Mouse (Mus musculus) midbrain, embryonic 16.5 days (tissue): ENCODE measurements around the gene Kalrn. TPM values are rescaled to one million over a fixed set of nuclear protein-coding genes. Genes with fewer than 3 reads are reported as not detected.
A peak's percentile ranks its signal among the peaks of the same experiment; 100 is the strongest.

ENCODE experiments used
- ATAC-seq: fragments of 200-750 bp; cut with Nextera tagmentation; 2 replicates; pipeline ENCODE4 v1.8.0; 2017; ENCODE audit warnings: moderate TSS enrichment
- H3K27ac ChIP-seq: fragments of 300-500 bp; sonication (generic); 2 replicates; pipeline ENCODE4 v1.5.1; 2014; ENCODE audit warnings: mild to moderate bottlenecking, low read length, mixed read lengths
- H3K27me3 ChIP-seq: fragments of 300-500 bp; sonication (generic); 2 replicates; pipeline ENCODE4 v1.6.1; 2014; ENCODE audit warnings: low read depth, low read length, mixed read lengths; ENCODE audit not compliant: control insufficient read depth, insufficient read depth
- H3K36me3 ChIP-seq: fragments of 300-500 bp; sonication (generic); 2 replicates; pipeline ENCODE4 v1.6.1; 2014; ENCODE audit warnings: mild to moderate bottlenecking, low read length, moderate library complexity, mixed read lengths; ENCODE audit not compliant: control insufficient read depth, insufficient read depth
- H3K4me1 ChIP-seq: fragments of 300-500 bp; sonication (generic); 2 replicates; pipeline ENCODE4 v1.6.1; 2014; ENCODE audit warnings: mild to moderate bottlenecking, low read length, mixed read lengths; ENCODE audit not compliant: control insufficient read depth, insufficient read depth
- H3K4me2 ChIP-seq: fragments of 300-500 bp; sonication (generic); 2 replicates; pipeline ENCODE4 v1.6.1; 2014; ENCODE audit warnings: mild to moderate bottlenecking, low read length, mixed read lengths
- H3K4me3 ChIP-seq: fragments of 300-500 bp; sonication (generic); 2 replicates; pipeline ENCODE4 v1.5.1; 2014; ENCODE audit warnings: low read depth, mild to moderate bottlenecking, low read length, moderate library complexity, mixed read lengths
- H3K9ac ChIP-seq: fragments of 300-500 bp; sonication (generic); 2 replicates; pipeline ENCODE4 v1.6.1; 2014; ENCODE audit warnings: low read depth, low read length, mixed read lengths
- H3K9me3 ChIP-seq: fragments of 300-500 bp; sonication (generic); replicated peaks from 2 replicates; pipeline ENCODE4 v1.6.1; 2014; ENCODE audit warnings: mild to moderate bottlenecking, low read length, mixed read lengths; ENCODE audit not compliant: control insufficient read depth, poor library complexity, severe bottlenecking
- WGBS: fragments of 180-500 bp; shearing (Covaris S2); extraction: QIAGEN DNeasy Blood & Tissue Kit; methylation state at CpG from one replicate; pipeline ENCODE4 v1.1.7; 2014; 5-methylcytosine and 5-hydroxymethylcytosine counted together
- polyA plus RNA-seq: library from polyadenylated mRNA; unstranded; fragments of >200 nt; fragmentation: Nextera tagmentation; extraction: Ambion mirVana; gene quantifications from 2 replicates; pipeline ENCODE4 v1.2.1, GENCODE M21; 2015

Gene Kalrn
- polyA plus RNA-seq, 1 experiment from 2014 or later = 31.3 TPM

DNA sequence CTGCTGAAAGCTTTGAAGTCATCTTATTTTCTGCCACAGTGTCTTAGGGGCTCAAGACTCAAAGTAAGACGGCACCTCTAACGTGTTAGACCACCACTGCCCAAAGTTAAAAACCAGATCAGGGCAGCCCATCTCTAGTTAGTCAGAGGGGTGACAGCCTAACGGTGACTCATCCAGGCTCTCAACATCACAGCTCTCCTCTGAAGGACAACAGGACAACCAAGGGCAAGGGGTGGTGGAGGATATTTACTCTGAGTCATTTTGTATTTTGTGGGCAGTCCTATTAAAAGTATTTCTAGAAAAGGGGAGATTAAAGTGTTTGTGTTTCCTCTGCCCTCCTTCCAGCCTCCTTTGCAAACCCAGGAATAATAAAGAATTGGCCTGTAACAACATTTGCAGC is 88.4 kb downstream of the Kalrn start:
- no peak for ATAC-seq
- H3K4me3 ChIP-seq = no peak overlapping the region
- no peak overlapping the region for H3K27ac ChIP-seq
- no peak overlapping the region for H3K4me2 ChIP-seq
- 55% methylated on average over 3 of the region's 3 CpGs for WGBS
- H3K9me3 ChIP-seq = no peaks in the 10 kb centered on the region
- no peaks in the 10 kb centered on the region for H3K36me3 ChIP-seq
- peaks cover 9% of the 10 kb centered on the region for H3K4me1 ChIP-seq
- H3K27me3 ChIP-seq = no peaks in the 10 kb centered on the region
- no peak overlapping the region for H3K9ac ChIP-seq

DNA sequence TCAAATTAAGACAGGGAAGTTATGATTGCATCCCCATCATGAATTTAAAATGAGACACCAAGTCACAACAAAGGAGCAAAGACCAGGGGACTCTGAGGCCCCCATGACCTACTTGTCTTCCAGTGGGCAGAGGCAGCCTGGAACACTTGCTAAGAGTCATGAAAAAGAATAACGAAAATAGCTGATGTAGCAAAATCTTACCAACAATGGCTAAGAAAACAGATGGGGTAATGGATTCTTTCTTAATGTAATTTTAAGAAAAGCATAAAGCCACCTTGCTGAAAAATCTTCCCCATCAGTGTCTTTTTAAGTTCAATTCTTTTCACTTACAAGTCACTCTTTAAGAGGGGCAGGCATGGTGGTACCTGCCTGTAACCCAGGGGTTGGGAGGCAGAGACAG is 89.1 kb downstream of the Kalrn start:
- WGBS = 91% methylated on average over 1 of the region's 1 CpGs
- ATAC-seq = no peak

DNA sequence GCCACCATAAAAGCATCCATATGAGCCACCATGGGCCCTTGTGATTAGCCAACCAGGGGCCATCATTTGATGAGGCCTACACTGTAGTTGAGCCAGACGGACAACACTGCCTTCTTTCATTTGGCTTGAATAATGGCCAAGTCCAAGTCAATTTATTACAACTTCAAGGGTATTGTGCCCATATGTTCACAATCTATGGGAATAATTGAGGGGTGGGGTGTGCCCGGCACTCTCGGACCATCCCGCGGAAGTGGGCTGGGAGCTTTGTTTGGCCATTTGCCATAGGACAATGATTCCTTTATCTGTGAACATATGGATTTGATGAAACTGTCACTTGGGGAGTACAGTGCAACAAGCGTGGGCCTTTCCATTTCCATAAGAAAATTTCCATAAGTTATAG is 89.6 kb downstream of the Kalrn start:
- no peaks in the 10 kb centered on the region for H3K9me3 ChIP-seq

More for the DNA sequence above, 89.1 kb downstream of the Kalrn start:
- H3K4me1 ChIP-seq = peaks cover 9% of the 10 kb centered on the region
- no peak overlapping the region for H3K4me2 ChIP-seq
- H3K4me3 ChIP-seq = no peak overlapping the region
- H3K36me3 ChIP-seq = no peaks in the 10 kb centered on the region
- H3K27me3 ChIP-seq = no peaks in the 10 kb centered on the region
- no peak overlapping the region for H3K9ac ChIP-seq
- H3K27ac ChIP-seq = no peak overlapping the region
- H3K9me3 ChIP-seq = no peaks in the 10 kb centered on the region

GRCm38 (mm10) chr16:34474741-34475140 is 98.6 kb downstream of the Kalrn start:
- Histone ChIP-seq H3K27me3 (no peaks in the 10 kb centered on the region), H3K4me3 (no peak overlapping the region), H3K9ac (no peak overlapping the region), H3K9me3 (no peaks in the 10 kb centered on the region), H3K36me3 (no peaks in the 10 kb centered on the region), H3K4me2 (no peak overlapping the region), H3K27ac (no peak overlapping the region), H3K4me1 (peaks cover 58% of the 10 kb centered on the region)
- 65% methylated on average over 4 of the region's 4 CpGs for WGBS
- 0 out of 2 replicates have a peak, but pooled peaks have one; percentile 7 for ATAC-seq

More for the DNA sequence above, 89.6 kb downstream of the Kalrn start:
- H3K36me3 ChIP-seq = no peaks in the 10 kb centered on the region
- H3K4me3 ChIP-seq = no peak overlapping the region
- 71% methylated on average over 6 of the region's 6 CpGs for WGBS
- peaks cover 9% of the 10 kb centered on the region for H3K4me1 ChIP-seq
- H3K4me2 ChIP-seq = no peak overlapping the region
- H3K27me3 ChIP-seq = no peaks in the 10 kb centered on the region
- ATAC-seq = no peak
- no peak overlapping the region for H3K9ac ChIP-seq
- H3K27ac ChIP-seq = no peak overlapping the region

DNA sequence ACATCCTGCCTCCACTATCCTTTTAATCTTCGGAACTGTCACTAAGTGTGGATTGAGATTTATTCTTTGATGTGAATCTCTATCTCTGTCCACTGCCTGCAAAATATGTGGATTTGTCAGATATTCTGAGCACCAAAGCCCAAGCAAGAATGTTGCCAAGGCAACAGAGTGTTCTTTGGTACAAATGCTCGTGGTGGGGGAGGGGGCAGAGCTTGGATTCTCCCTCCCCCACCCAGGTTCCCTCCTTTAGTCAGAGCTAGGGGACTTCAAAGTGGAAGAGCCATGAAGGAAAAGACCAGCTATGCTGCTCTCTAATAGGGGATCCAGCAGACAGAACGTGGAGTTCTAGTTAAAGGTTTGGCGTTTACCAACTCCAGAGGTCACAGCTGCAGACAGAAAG is 99.4 kb downstream of the Kalrn start:
- peak overlapping the region; percentile 27; the same call in 1 of the 2 replicates for H3K4me2 ChIP-seq
- no peak overlapping the region for H3K4me3 ChIP-seq
- H3K9ac ChIP-seq = 0 out of 2 replicates have a peak overlapping the region, but pooled peaks have one; percentile 34
- H3K9me3 ChIP-seq = no peaks in the 10 kb centered on the region
- no peaks in the 10 kb centered on the region for H3K27me3 ChIP-seq
- no peak for ATAC-seq
- H3K4me1 ChIP-seq = peaks cover 66% of the 10 kb centered on the region
- 32% methylated on average over 4 of the region's 4 CpGs for WGBS
- no peaks in the 10 kb centered on the region for H3K36me3 ChIP-seq
- H3K27ac ChIP-seq = peak overlapping the region; percentile 62

GRCm38 (mm10) chr16:34471441-34471840 is 101.9 kb downstream of the Kalrn start:
- no peak overlapping the region for H3K27ac ChIP-seq
- ATAC-seq = no peak

GRCm38 (mm10) chr16:34470343-34470742 is 103.0 kb downstream of the Kalrn start:
- H3K9me3 ChIP-seq = no peaks in the 10 kb centered on the region
- no peaks in the 10 kb centered on the region for H3K27me3 ChIP-seq
- H3K9ac ChIP-seq = no peak overlapping the region
- no peaks in the 10 kb centered on the region for H3K36me3 ChIP-seq
- H3K4me2 ChIP-seq = no peak overlapping the region
- peak overlapping the region; percentile 71; the same call in 1 of the 2 replicates for H3K27ac ChIP-seq
- ATAC-seq = no peak
- peaks cover 89% of the 10 kb centered on the region for H3K4me1 ChIP-seq
- H3K4me3 ChIP-seq = no peak overlapping the region
- 61% methylated on average over 5 of the region's 5 CpGs for WGBS

More at GRCm38 (mm10) chr16:34471441-34471840, 101.9 kb downstream of the Kalrn start:
- peaks cover 89% of the 10 kb centered on the region for H3K4me1 ChIP-seq
- no peak overlapping the region for H3K4me3 ChIP-seq
- H3K9ac ChIP-seq = no peak overlapping the region
- 68% methylated on average over 4 of the region's 4 CpGs for WGBS
- H3K4me2 ChIP-seq = no peak overlapping the region
- H3K27me3 ChIP-seq = no peaks in the 10 kb centered on the region
- H3K9me3 ChIP-seq = no peaks in the 10 kb centered on the region
- no peaks in the 10 kb centered on the region for H3K36me3 ChIP-seq

DNA sequence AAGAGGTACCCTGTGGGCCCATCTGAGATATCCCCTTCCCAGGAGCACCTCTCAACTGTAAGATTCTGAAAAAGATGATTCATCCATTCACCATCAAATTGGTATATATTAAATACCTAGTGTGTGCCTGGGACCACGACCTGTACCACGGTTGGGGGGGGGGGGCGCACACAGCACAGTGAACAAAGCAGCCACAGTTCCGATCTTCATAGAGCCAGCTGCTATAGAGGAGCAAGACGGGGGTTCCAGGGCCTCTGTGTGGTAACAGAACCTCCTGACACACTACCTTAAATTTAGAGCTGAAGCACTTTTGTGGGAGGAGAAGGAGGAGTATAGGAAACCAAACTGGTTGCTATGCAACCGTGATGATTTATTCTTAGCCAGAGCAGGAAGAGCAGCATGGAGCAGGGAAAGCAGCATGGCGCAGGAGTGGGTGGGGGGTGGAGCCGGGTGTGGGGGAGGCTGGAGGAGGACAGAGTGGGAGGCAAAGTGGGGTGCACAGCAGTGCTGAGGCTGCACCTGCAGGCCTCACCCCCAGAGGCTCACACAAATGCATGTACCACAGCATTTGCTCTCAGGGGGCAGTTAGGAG is 104.0 kb downstream of the Kalrn start:
- Histone ChIP-seq H3K36me3 (no peaks in the 10 kb centered on the region), H3K27me3 (no peaks in the 10 kb centered on the region), H3K9ac (no peak overlapping the region), H3K4me3 (no peak overlapping the region), H3K4me1 (peaks cover 83% of the 10 kb centered on the region), H3K9me3 (no peaks in the 10 kb centered on the region), H3K27ac (peak overlapping the region; percentile 71), H3K4me2 (peak overlapping the region; percentile 45)
- 29% methylated on average over 8 of the region's 8 CpGs for WGBS
- peak; percentile 84 for ATAC-seq

GRCm38 (mm10) chr16:34466649-34467048 is 106.7 kb downstream of the Kalrn start:
- H3K4me1 ChIP-seq = peaks cover 56% of the 10 kb centered on the region
- no peak overlapping the region for H3K9ac ChIP-seq
- no peaks in the 10 kb centered on the region for H3K36me3 ChIP-seq
- 46% methylated on average over 4 of the region's 4 CpGs for WGBS
- H3K4me3 ChIP-seq = no peak overlapping the region
- H3K27ac ChIP-seq = peak overlapping the region; percentile 3; the same call in 1 of the 2 replicates
- H3K9me3 ChIP-seq = no peaks in the 10 kb centered on the region
- no peak for ATAC-seq
- H3K27me3 ChIP-seq = no peaks in the 10 kb centered on the region
- H3K4me2 ChIP-seq = no peak overlapping the region
